Mouse (Mus musculus) MEL-GATA-1-ER (cell line): ENCODE measurements around the gene Pin4.

ENCODE experiments used
- DNase-seq: peaks from one replicate; pipeline ENCODE4 v3.0.0-alpha.2; 2012; ENCODE audit warnings: low read depth; ENCODE audit errors: extremely low read depth

Gene Pin4

DNA sequence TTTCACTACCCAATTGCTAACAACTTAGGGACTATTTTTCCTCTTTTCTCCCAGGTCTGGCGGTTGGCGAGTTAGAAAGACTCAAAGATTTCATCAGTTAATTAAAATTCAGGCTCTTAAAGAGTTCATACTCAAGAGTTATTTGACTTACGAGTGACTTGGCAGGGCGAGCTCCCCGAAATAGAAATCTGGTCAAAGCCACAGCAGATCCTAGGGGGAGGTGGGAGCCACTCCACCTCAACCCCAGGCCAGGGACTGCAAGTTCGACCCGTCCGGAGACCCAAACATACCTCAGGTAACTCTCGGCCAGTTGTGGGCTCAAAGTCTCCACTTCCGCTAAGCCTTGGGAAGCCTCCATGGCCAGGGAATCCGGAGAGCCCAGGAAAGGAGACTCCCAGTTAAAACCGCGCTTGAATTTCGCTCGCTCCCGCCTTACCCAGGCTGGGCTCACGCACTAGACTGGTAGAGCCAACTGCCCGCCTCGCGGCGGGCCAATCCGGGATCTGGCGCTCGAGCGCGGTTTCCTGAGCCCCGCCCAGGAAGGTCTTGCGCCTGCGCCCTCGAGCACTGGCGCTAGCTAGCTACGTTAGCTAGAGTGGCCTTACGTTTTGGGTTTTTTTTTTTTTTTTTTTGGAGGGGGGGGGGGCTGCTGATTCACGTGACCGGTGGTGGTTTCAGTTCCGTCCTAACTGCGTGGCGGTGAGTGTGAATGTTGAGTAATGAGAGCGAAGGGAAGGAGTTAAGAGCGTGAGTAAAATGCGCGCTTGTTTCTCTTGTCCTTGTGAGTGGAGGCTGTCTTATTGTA lies 37.6 kb downstream of the Pin4 start, which contains the start of gene Ercc6l:
Gene Ercc6l (minus strand): TSS at position 474 of the 805 bp plus-strand sequence.
- DNase-seq: peak; percentile 91

DNA sequence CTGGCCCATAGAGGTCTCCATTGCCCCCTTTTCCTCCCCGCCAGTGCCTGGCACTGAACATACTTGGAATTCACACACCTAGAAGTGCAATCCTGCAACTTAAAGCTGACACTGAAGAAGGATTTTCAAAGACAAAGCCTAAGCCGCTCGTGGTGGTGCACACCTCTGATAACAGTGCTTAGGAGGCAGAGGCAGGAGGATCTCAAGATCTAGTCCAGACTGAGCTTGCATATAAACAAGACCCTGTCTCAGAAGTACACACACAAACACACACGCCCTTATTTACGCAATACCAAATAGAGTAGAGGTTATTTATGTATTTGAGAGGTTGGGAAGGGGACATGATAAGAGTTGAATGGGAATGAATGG lies 38.2 kb downstream of the Pin4 start:
- no peak for DNase-seq

DNA sequence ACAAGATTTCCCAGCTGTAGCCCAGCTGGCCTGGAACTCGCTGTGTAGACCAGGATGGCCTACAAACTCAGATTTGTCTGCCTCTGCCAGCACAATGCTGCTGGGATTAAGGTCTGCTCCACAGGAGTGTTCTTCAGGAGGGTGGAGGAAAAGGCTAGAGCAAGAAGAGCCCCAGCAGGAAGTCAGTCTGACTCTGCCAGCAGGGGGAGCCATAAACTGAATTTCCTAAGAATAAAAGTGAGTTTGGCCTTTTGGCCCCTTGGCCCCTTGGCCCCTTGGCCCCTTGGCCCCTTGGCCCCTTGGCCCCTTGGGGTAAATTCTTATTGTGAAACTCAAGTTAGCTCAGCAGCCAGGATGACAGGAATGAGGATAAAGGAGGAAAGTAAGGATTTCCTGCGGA lies 40.5 kb downstream of the Pin4 start:
- DNase-seq: no peak

DNA sequence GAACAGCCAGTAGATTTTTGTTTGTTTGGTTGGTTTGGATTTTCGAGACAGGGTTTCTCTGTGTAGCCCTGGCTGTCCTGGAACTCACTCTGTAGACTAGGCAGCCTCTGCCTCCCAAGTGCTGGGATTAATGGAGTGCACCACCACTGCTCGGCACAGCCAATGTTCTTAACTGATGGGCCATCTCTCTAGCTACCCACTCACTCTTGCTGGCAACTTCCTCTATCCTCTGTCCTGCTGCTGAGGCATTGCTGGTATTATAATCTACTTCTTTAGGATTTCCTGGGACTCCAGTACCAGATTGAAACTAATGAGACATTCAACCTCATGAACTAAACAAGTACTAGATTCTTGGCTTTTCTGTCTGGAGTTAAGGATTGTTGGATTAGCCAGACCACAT lies 41.3 kb downstream of the Pin4 start:
- DNase-seq: peak; percentile 62

DNA sequence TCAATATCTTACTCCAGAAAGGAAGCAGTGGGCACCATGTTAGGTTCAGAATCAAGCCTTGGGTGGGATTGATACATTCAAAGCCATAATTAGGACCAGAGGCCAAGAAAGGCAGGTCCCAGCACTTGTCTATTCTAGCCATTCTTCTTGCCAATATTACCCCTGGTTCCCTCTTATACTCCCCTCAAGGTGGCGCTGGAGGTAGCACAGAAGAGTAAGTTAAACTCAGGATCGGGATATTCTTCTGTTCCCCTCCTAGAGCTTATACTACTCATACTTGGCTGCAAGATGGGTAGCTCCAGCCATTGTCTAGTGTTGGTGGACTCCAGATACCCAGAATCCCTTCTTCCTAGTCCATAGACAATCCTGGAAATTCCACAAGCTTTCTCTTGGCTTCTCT lies 43.8 kb downstream of the Pin4 start:
- DNase-seq: no peak

DNA sequence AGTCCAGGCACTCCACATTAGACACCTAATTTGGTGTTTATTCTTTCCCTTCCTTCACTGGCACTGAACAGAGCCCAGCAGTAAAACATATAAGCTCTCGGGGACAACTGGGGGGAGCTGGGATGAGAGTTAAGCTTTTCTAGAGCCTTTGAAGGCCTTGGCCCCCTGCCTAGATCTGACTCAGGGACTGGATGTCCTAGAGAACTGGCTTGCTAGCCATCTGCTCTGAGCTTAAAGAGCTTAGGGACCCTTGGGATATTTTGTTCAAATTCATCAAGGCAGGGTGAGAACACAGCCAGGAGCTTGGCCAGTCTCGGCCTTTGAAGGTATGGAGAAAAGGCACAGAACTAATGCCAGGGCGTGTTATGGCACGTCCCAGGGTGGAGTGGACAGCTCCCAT lies 44.3 kb downstream of the Pin4 start:
- no peak for DNase-seq

DNA sequence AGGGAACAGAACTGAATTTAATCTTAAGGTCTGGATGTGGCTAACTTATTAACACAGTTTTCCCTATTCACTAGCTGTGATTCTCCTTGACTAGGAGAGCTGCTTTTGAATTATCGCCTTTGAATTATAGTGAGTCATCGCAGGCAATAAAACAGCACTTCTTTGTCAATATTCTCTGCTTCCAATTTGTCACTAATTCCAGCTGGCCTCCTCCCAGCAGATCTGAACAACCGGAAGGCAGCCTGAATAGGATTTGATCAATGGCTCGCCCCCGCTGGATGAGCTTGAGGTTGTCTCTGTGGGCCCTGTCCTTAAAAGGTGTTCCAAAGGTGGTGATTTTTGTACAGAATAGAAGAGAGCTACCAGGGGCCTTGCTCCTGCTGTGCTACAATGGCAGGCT lies 47.3 kb downstream of the Pin4 start:
- DNase-seq: no peak

DNA sequence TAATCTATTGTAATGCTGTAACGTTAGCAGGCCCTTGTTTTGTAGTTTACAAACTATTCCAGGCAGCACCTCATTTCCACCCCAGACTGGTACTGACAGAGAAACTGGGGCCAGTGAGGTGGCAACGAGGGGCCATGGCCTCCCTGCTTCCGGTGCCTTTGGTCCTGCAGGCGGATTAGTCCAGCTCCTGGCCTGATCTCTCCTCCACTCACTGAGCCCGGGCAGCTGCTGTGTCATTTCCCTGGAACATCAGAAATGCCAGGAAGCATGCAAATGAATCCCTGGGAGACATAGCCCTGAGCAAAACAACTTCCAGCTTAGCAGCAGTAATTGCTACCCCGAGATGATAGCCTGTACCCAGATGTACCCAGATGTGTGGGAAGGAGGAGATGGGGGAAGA lies 47.7 kb downstream of the Pin4 start:
- no peak for DNase-seq

DNA sequence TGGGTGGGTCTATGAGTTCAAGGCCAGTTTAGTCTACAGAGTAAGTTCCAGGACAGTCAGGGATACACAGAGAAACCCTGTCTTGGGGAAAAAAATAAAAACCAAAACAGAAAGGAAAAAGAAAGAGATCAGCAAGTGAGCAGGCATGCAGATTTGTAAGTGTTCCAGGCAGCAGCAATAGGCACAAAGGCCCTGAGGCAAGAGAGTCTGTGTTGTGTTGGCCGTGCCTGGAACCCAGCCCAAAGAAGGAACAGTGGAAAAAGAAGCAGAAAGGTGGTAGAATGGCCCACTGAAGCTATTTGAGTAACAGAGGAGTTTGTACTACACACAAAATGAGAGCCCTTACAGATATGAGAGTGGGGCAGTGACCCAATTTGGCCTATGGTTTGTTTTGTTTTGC lies 50.5 kb downstream of the Pin4 start:
- DNase-seq: no peak

DNA sequence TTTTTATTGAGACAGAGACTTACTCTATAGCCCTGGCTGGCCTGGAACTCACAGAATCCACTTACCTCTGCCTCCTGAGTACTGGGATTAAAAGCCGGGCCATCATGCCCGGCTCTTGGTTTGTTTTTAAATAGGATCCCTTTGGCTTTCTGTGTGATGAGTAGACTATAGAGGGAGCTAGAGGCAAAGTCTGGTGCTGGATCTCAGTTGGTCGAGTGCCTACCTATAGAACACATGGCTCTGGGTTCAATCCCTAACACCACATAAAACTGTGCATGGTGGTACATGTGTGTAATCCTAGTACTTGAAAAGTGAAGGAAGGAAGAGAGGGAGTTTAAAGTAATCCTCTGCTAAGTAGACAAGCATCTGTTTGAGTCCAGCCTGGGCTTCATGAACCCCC lies 50.9 kb downstream of the Pin4 start:
- DNase-seq: no peak

DNA sequence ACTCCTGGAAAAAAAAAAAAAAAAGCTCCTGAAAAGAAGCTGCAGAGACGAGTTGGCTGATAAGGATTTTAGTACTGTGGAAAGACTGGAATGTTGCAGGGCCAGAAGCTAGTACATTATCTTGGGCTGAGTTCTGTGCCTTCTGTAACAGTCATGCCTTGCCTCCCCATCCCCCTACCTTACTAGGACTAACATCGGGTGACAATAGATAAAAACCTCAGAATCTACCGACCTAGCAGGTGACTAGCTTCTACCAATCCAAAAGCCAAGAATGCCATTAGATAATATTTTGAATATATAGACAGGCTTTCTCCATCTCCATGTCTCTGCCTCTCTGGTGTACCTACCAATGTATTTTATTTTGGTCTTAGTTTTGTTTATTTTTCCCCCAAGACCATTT lies 51.7 kb downstream of the Pin4 start:
- no peak for DNase-seq

DNA sequence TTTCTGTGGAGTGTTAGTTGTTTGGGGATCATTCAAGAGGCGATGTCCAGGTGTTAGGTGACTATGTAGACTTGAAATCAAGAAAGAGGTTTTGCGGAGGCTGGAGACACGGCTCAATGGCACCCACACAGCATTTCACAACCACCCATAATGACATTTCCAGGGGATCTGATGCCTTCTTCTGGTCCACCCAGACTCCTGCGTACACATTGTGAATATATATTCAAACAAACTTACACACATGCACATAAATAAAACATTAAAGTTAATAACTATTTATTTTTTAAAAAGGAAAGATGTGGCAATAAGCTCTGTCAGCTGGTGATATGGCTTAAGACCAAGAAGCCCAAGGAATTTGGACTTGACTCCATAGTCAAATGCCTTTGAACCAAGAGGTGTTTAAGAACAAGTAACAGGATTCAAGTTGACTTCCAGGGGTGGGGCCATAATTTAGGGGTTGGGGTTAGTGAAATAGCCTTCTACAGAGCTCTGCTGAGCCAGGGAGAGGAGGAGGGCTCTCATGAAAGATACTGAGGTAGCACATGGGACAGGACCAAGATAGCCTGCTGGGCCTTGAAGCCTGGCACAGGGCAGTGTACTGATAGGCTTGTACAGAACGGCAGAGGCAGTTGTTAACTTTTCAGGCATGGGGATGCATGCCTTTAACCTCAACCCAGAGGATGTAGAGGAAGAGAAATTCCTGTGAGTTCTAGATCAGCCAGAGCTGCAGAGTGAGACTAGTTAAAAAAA lies 56.5 kb downstream of the Pin4 start:
- no peak for DNase-seq
